Mouse (Mus musculus) small intestine, adult 2 months (tissue): ENCODE data around the gene Gnmt.

Experiments
- CTCF ChIP-seq: fragments of 200-500 bp; IDR thresholded peaks from 2 replicates; pipeline ENCODE4 v1.5.1; 2012; ENCODE audit warnings: low read depth, mild to moderate bottlenecking, control low read depth, inconsistent platforms, low read length, moderate library complexity, mixed read lengths; ENCODE audit not compliant: insufficient replicate concordance, insufficient read length; ENCODE audit errors: extremely low read depth
- POLR2A ChIP-seq: fragments of 200-500 bp; IDR thresholded peaks from 2 replicates; pipeline ENCODE4 v1.6.1; 2012; ENCODE audit warnings: low read depth, mild to moderate bottlenecking, control low read depth, inconsistent platforms, low read length, moderate library complexity

DNA sequence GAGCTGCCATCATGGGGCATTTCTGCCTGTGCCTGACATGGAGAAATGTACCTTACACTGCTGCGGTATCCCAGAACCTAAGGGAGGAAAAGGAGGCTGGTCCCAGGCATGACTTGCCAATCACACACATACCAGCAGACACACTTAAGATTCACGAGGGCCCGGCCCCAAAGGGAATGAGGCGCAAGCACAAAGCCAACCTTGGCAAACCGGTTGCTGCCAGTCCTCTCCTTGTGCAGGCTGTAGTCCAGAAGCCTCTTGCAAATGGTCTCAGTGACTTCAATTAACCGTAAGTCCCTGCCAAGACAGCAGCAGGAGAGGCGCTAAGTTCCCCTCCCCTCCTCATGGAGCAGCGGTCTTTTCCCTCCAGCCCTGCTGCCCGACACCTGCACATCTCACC, 14.0 kb upstream of the Gnmt start:
- no peak for TF ChIP-seq CTCF
- no peak for TF ChIP-seq POLR2A
